Mouse (Mus musculus): Measurements from ENCODE around the gene Lipo2.
A peak's percentile ranks its signal among the peaks of the same experiment; 100 is the strongest.
"Not testable (repeated sequence)": the region's sequence is repeated elsewhere in the genome, so short reads cannot be mapped to it uniquely, and the experiment has no call there.

The Lipo2 gene

GRCm38 (mm10) chr19:33751259-33751658 lies at the start of gene Lipo2:
Gene Lipo2, minus strand, starts transcription at chr19:33751359.
- DNase-seq: not testable (repeated sequence)

- not testable (repeated sequence) for DNase-seq
Observed at GRCm38 (mm10) chr19:33787359-33787758, 36.2 kb upstream of the Lipo2 start, which contains the start of gene Lipo1. Gene Lipo1, minus strand, starts transcription at chr19:33787459.

DNA sequence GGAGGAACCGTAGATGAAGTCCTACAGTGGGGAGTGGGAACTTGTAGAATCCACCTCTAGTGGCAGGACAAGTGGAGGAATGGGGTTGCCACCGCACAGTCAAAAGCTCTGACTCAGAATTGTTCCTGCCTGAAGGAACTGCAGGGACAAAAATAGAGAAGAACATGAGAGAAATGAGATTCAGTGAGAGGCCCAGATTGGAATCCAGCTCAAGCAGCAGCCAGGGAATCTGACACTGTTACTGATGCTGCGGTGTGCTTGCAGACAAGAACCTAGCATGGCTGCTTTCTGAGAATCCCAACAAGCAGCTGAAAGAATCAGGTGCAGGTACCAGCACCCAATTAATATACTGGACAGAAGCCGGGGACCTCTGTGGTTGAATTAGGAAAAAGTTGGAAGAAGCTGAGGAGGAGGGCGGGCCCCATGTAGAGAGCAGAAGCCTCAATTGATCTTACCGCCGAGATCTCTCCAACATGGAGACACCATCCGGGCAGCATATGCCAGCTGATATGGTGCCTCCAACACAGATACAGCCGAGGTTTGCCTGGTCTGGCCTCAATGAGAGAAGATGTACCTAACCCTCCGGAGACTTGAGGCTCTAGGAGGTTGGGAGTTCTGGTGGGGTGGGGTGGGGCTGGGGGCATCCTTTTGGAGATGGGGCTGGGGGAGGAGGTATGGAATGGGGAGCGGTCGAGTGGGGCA lies 35.6 kb upstream of the Lipo2 start:
- DNase-seq: no peak

GRCm38 (mm10) chr19:33761287-33762086 lies 10.3 kb upstream of the Lipo2 start, which contains the start of gene Lipo3:
Gene Lipo3, minus strand, starts transcription at chr19:33761951.
- peak; percentile 13 for DNase-seq
